Mouse (Mus musculus) cerebellum, adult 9-10 months (tissue): Measurements from ENCODE around the gene Slco2a1.

Source experiments
- DNase-seq: peaks from one replicate; pipeline ENCODE4 v3.0.0; 2022

Slco2a1 gene

DNA sequence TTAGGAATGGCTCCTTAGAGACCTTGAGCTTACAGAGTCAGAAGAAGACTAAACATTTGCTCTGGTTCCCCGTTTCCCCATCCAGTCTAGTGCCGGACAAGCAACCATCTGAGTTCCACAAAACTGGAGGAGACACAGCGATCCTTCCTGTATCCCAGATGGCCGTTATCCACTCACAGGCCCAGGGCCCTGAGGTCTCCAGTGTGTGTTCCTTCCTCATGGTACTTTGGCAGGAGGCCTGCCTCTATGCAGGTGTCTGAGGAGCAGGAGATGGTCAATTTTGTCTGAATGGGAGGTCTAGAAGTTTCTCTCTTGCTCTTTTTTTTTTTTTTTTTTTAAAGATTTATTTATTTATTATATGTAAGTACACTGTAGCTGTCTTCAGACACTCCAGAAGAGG lies 136.2 kb downstream of the Slco2a1 start:
- no peak for DNase-seq

DNA sequence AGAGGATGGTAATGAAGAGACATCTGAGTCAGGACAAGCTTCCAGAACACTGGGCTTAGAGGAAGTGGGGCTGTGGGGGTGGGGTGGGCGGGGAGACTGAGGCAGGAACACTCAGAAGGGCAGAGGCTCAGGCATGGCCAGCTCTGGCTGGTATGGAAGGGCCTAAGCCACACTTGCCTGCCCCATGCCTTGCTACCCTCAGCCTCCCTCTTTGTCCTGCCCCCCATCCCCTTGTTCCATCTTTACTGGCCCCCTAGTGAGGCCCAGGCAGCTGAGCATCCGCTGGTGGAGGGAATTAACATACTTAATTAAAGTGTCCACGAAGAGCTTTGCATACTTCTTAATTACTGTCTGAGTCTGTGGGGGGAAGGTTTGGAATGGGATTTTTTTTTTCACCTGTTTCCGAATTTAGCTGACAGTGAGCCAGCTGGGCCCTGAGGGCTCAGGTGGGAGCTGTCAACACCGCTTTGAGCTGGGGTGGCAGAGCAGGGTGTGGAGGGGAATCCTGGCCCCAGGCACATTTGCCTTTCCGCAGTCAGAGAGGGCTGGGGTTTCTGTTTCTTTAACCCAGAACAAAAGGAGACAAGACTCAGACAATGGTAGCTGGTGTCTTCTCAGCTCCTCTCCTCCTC lies 145.1 kb downstream of the Slco2a1 start:
- no peak for DNase-seq

DNA sequence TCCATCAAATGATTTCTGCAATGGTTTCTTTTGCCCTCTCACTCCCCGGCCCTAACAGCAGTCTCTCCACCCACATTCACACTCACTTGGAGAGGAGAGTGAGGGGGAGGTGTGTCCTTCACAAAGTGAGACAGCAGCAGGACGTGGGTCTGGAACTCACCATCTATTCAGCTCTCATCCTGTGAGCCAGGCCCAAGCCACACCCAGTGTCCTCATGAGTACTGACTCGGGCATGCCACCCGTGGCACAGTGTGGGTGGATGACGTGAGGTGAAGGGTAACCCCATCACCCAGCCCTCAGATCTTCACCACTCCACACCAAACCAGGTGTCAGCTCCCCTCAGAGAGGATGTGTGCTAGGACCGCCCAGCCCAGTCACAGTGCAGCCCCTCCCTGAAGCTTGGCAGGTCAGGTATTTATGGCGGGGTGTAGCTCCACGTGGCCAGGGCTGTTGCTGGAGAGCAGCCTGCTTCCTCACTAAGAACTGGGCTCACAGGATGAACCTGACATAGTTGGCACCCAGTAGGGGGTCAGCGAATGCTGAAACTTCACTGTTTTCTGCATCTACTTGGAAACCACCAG lies 146.0 kb downstream of the Slco2a1 start:
- DNase-seq: no peak

DNA sequence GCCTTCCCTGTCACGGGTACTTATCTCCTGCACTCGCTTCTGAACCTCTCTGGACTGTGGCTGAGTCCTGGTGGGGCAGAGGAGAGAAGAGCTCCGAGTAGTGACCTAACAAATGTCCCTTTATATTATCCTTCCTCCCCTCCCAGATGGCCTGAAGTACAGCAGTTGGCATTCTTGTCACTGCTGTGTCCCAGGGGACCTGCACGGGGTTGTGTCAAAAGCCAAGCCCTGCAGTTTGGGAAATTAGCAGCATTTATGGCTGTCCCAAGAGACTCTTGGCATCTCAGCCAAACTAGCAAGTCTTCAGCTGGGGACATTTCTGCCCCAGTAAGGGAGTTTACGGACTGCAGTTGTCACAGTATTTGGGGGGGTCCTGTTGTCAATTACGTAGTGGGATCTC lies 151.0 kb downstream of the Slco2a1 start:
- DNase-seq: no peak

DNA sequence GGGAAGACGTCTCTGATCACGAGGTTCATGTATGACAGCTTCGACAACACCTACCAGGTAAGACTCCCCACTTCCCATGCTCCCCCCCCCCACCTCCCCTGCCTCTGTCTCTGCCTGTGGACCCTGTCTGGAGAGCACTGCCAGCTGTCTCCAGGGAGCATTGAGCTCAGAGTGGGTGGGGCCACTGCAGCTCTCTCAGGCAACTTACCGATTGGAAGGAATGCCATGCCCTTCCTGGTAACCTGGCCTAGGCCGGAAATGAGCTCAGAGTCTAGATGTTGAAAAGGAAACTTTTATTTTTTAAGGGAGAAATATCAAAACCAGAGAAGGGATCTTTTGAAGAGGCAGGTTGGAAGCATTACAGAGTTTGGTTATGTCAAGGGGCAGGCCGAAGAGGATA lies 151.9 kb downstream of the Slco2a1 start:
- DNase-seq: no peak

DNA sequence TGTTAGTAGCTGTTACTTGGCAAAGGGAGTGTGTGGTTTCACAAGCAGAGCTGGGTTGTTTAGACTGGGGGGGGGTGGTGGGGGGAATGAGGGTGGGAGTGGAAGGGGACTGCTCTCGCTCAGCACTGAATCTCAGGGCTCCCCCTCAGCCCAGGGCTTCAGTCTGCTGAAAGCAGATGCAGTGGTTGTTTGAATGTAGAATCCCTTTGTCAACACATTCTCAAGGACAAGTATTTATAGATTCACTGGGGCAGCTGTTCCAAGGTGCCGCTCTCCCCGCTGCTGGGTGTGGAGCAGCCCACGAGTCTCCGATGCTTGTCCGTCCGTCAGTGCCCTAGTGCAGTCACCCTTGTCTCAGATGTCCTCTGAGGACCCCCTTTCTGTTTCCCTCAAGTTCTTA lies 152.8 kb downstream of the Slco2a1 start:
- no peak for DNase-seq

DNA sequence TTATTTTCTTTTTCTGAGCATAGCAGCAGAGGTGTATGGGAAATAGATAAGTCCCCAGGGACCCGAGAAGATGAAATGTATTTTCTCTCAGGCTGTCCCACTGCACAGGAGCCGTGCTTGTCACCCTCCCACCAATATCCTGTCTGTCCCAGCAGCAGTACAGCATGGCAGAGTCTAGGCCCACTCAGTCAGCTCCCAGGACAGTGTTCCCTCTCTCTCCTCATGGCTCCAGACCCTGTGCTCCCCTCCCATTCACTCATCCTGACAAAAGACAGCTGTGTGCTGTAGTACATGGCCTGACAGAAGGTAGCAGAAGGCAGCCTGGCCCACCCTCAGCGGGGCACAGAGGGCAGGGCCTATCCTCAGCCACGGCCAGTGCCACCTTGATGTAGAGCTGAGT lies 155.4 kb downstream of the Slco2a1 start:
- DNase-seq: no peak

DNA sequence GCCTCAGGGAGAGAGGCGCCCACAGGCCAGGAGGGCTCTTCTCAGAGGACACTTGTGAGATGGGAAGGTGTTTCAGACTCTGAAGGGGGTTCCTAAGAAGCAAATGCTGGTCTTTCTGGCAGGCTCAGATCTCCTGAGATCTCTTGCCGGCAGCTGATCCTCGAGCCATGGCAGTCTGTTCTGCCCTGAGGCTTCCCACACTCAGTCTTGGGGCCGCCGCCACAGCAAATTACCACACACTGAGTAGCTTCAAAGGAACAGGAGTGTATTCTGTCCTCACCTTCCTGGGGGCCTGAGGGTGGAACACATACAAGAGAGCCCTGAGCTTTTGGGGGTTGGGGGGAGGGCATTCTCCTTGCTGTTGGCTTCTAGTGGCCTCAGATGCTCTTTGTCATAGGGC lies 156.8 kb downstream of the Slco2a1 start:
- DNase-seq: no peak
